Mouse (Mus musculus) spleen, embryonic (tissue): ENCODE measurements around the gene Pgm2l1.

ENCODE experiments used
- CTCF ChIA-PET: fragments of 350-600 bp; sonication (Branson Sonifier 250); formaldehyde crosslinking; loops from one replicate; lab custom pipeline; 2022; lab: Charles Lee

Gene Pgm2l1

DNA sequence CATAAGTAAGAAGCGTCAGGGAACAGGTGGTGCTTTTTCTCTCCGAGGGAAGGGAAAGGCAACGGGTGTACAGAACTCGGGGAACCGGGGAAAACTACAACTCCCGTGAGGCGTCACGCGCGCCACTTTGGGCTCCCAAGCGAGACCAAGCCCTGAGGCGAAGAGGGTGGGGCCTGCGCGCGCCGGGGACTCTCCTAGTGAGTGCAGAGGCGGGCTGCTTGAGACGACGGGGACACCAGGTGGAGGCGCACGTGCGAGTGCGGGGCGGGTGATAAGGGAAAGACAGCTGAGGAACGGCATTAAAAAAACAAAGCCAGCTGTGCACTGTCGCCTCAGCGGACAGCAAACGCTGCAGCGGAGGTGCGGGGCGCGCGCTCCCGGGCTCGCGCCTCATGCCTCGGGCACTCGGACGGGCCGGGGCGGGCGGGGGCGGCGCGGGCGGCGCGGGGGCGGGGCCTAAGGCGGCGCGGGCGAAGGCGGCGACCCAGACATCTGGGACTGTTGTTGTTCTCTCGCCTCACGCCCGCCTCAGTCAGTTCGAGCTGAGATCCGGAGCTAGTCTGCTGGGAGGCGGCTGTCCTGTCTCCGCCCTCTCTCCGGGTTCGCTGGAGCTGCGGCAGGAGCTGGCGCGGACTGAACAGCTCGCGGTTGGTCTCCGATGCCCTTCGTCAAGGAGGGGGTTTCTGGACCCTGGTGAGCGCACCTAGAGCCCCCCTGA is at the start of gene Pgm2l1:
Pgm2l1 (plus strand) TSS at position 237 of the 718 bp plus-strand sequence.
- CTCF ChIA-PET = interaction anchor here (0.5 kb wide), 1 partner anchor 532 kb away, joined by 4 read pairs; no protein-coding TSS in a partner anchor

DNA sequence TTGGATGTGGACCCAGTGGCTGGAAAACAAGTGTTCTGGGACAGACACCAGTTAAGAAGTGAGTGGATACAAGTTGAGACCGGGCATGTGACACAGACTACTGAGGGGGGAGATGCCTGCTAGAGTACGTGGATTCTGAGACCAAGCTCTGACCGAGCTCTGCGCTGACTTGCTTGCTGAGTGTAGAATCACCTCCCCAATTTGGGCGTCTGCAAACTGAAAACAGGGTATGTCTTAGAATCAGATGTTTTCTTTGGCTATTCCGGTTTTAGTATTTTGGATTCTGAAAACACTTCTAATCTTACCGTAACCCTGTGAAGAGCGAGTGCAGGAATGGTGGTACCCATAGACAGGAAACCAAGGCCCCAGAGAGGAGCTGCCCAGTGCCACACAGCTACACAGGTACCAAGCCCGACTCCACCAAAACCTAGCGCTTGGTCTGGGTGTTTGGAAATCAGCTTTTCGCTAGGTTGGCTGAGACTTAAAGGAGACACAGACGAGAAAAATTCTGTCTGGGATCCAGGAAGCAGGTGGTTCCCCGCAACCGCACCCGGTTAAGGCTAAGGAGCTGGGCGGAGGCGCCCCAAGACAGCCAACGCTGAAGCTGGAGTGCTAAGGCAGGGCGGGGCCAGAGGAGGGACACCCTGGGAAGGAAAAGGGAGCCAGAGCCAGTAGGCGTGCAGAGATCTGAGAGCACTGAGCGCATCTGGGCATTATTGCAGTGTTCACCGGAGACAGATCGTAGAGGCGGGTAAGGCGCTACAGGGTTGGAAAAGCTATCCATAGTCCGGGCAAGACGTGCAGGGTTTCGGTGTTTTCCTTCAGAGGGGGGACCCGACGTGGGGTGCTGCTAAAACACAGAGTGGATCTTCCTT is 48.9 kb upstream of the Pgm2l1 start:
- CTCF ChIA-PET = no interaction called here

DNA sequence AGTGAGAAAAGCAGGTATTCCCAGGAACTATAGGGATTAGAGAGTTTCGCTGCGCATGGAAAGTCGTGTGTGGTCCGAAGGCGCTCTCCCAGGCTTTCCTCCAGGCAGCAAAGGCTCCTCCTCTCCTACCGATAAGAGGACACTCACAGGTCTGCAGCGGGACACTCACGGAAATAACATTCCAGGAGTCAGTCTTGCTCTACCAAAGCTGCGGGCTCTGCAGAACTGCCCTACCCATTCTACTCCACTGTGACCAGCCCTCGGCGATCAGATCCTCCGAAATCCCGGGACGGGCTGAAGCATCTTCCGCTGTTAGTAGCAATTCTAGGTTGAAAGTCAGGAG is 48.3 kb upstream of the Pgm2l1 start:
- CTCF ChIA-PET = no interaction called here

DNA sequence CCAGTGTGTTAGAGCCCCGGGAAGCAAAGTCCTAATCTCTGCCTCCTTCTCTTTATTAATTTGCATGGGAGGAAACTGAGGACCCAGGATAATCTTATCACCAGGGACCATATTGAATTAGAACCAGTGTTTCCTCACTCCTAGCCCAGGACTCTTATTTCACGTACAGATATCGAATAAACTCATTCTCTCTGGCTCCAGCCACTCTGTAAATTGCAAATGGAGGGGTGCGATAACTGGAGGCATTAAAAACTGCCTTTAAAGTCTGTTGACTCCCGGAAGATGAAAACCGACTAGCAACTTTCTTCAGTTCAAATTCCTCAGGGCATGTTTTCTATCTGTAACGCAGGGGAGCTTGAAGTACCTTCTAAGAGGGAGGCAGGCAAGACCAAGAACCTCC is 47.8 kb upstream of the Pgm2l1 start:
- CTCF ChIA-PET = no interaction called here

DNA sequence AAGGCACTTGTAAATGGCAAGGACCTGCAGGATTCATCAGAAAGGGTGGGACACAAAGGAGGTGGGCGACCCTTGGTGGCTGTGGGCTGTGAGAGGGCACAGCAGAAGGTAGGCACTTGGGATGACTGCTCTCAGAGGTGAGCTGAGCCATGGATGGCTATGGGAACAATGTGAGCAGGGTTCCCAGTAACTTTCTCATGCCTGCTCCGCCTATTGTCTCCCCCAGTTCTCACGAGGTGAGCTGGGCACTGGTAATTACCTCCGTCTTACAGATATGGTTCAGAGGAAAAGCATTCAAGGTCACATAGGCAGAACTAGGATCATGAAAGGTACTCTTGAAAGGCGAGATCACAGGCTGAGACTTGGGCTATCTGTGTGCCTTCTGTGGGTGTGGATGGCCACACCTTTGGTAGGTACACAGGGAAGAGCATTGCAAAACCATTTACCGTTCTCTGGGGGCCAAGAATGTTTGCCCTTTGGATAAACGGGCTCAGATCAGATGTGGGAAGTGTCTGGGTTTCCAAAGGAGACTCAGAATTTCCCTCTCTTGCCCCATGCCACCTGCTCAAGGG is 47.3 kb upstream of the Pgm2l1 start:
- CTCF ChIA-PET = no interaction called here

DNA sequence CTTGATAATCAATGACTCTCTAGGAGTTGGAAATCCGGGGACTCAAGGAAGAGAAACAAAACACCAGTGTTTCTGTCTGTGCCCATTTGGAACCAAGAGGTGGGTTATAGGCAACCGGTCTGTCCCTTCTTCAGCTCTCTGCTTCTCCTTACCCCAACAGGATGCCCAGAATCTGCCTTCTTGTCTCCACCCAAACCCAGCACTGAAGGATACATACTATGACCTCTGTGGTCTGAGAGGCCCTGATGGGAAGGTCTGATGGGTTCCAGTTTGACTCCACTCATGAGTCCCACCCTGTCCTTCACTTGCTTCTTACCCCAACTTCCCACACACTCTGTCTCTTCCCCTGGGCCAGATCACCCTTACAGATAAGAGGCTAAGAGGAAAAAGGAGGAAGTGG is 46.0 kb upstream of the Pgm2l1 start:
- CTCF ChIA-PET = no interaction called here

DNA sequence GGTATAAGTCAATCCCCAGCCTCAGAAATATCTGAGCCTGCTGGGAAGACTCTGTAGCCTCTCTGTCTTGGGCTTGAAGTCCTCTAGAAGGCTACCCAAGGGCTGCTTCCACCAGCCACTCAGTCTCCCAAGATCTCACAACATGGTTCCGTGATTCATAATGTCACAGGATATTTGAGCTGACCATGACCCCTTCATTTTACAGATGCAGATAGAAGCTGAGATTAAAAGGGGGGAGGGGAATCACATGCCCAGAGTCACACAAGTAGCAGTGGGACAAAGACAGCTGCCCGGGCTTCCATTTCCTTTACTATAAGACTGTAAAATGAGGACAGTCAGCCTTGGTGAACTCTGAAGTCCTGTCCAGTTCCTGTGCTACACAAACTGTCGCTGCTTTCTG is 45.6 kb upstream of the Pgm2l1 start:
- CTCF ChIA-PET = no interaction called here

DNA sequence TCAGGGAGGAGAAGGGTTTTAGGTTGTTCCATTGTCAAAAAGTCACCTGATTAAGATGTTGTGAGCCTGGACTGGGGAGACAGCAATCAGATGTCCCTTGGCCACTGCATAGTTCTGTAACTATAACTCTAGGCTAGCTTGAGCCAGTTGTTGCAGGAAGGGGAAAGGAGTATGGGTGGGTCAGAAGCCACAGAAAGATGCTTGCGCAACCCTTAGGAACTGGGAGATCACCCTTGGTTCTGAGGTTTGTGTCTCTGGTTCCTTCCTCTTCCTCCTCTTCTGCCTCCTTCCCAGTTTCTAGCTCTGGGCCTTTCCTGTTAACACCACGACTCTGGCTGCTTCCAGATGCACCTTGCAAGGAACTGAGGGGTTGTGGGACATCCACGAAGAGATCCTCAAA is 44.8 kb upstream of the Pgm2l1 start:
- CTCF ChIA-PET = no interaction called here

DNA sequence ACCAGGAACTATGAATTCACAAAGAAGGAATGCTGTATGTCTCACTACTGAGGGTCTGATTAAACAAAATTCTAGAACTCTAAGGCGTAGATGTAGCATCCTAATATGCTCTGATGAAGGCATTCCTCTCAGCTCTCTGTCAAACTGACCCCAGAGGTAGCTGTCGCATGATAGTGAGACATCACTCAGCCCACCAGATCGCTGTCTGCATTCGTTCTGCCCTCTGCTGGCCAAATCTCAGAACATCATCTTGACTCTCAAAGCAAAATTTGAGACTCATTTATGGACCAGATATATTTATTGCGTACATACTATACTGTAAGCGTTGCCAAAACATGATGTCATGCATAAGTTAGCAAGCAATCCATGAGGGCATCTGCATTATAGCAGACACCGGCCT is 39.6 kb upstream of the Pgm2l1 start:
- CTCF ChIA-PET = interaction anchor here (0.5 kb wide), 1 partner anchor 23 kb away, joined by 3 read pairs; no protein-coding TSS in a partner anchor

DNA sequence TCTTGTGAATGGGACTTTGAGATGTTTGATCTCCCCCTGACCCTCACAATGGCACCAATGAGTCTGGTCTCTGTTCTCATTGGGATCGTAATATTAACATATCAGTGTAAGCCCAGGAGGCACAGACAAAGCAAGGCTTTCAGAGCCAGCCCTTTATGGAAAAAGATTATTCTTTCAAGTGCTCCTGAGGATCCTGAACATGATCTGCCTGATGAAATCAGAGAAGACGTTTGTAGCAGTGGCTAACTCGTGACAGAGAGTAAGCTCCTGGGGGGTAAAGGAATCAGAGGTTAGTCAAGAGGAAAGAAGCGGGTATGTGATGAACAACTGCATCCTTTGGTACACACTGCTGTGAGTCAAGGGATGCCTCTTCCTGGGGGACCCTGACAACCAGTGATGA is 37.0 kb upstream of the Pgm2l1 start:
- CTCF ChIA-PET = interaction anchor here (0.6 kb wide), 1 partner anchor 19 kb away, joined by 3 read pairs; no protein-coding TSS in a partner anchor

DNA sequence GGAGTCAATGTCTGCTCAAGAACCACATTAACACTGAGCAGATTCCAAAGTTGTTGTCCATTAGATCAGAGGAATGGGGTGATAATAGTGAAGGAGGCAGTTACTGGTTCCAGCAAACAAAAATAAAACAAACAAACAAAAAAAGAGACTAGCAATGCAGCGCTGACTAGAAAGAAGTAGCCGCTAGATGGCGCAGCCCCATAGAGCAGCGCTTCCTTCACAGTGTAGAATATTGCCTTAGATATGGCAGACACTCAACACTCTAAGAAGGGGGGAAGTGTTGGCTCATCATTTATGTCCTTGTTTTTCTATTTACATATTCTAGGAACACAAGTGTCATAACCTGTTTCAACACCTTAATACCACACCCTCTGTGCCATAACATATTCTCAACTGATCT is 36.4 kb upstream of the Pgm2l1 start:
- CTCF ChIA-PET = no interaction called here

DNA sequence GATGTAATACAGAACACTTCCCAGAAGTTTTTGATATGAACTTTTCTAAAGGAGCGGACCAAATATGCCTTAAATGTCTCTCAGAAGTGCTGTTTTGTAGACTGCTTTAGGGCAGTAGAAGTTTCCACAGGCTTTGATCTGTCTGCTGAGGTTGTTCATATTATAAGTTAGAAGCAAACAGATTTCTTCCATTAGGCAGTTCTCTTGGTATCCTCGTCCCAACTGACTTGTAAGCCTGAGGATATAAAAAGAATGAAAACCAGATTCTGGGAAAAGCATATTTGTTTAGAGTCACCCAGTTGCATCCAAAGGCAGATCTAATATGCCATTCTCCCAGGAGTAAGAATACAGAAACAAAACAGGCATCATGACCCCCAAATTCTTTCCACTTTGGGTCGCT is 26.0 kb upstream of the Pgm2l1 start:
- CTCF ChIA-PET = interaction anchor here (0.9 kb wide), 1 partner anchor 55 kb away, joined by 15 read pairs; no protein-coding TSS in a partner anchor

DNA sequence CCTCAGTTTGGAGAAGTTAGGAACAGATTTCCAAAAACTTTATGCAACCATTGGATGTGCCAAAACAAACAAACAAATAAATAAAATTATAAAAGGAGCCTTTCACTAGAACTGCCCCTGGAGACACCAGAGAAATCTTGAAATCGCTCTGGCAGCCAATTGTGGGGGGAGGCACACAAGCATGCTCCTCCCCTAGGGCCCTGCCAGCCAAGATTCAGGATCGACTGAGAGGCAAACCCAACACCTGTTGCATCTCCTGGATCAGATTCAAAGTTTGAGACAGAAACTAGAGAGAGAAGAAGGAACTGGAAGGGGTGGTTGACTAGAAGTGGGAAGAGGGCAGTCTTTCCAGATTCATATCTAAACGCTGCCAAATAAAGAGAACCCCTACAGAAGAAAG is 23.6 kb upstream of the Pgm2l1 start:
- CTCF ChIA-PET = no interaction called here

DNA sequence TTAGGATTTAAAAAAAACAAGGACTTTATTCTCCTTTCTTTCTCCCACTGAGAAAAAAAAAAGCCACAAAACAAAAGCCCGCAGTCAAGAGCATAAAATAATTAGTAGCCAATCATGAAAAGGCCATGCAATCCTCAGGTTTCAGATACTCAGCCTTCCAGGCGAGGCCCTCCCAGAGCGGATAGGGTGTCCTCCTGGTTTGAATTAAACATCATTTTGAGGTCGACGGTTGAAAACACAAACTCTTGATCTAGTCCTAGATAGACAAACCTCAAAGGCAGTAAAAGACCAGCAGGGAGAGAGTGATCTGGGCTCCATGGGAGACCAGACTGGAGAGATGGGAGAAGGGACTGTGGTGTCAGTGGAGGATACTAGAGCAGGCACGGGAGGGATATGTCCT is 22.3 kb upstream of the Pgm2l1 start:
- CTCF ChIA-PET = no interaction called here

DNA sequence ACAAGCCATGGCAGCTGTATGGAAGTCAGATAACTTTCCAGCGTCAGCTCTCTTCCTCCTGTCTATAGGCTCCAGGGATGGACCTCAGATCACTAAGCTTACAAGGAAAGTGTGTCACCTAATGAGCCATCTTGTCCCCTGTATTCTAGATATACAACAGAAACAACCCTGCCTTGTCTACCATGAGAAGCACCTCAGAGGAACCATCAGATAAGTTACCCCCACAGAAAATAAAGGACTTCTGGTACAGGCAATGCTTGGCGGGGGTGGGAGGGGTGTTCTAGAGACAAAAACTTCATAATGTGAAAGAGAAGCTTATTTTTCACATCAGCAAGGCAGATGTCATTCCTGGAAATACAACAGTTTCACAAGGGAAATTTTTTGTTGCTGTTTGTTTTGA is 21.1 kb upstream of the Pgm2l1 start:
- CTCF ChIA-PET = no interaction called here

DNA sequence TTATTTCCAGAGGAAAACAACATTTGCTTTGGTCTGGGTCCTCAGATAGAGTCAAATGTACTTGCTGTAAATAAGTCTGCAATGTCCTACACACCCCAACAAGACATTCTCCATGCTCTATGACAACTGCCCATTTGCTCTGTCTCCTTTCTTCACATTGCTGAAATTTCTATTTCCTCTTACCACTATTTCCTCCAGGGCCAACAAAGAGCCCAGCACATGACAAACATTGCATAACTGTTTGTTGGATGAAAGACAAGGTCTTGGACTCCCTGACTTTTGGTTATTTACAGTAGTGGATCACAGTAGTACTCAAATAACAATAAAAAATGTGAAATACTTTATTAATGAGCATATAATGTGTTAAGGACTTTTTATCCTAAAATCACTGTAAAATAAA is 19.3 kb upstream of the Pgm2l1 start:
- CTCF ChIA-PET = no interaction called here

DNA sequence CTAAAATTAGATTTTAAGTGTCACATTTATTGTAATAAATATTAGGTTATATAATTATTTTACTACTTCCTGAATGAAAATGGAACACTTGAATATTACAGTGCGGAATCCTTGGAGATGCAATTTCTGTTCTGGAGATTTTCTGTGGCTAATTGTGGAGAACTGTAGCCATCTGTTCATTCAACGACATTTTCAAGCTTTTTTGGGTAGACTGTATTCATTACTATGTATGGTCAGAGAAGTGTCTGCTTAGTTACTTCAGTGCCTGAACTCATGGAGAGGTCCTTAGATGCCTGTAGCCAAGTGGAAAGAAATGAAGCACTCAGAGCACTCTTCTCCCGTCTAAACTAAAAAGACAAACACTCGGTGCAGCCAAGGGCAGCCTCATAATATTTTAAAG is 12.9 kb upstream of the Pgm2l1 start:
- CTCF ChIA-PET = no interaction called here

DNA sequence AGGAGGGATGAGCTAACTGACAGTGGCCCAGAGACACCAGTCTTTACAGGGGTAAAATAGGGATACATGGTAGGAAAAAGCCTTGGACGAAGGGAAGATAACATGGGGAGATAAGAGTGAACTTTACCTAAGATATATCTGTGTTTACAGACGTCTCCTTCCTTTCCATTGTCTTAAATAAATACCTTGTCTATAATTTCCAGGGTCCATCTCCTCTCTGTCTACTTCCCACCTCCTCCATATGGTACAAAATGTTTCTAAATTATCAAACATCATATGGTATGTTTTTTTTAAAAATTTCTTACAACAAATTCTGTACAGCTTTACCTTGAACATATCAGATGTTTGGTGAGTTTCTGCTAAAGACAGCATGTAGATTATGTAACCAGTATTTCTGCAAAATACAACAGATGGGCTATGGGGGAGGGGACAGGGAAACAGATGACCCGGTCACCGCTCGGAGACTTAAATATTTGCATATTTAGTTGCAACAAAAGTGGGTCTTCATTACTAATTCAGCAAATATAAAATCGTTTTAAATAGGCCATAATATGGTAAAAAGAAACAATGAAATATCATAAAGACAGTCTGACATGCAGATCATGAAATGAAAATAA is 12.0 kb upstream of the Pgm2l1 start:
- CTCF ChIA-PET = no interaction called here

DNA sequence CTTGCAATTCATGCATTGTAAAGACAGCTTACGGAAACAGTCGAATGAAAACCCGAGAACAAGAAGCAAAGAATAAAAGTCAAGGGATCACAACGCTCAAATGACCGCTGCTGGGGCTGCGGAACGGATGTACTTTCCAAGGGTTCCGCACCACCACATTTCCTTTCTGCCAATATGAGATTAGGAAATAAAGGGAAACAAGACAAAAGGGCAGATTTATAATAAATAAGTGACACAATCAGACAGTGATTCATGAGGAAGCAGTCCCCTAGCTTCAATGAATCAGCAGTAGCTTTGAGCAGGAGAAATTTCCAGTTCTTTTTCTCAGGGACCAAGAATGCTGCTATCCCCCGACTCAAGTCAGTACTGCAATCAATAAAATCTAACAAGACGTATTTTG is 11.2 kb upstream of the Pgm2l1 start:
- CTCF ChIA-PET = no interaction called here

DNA sequence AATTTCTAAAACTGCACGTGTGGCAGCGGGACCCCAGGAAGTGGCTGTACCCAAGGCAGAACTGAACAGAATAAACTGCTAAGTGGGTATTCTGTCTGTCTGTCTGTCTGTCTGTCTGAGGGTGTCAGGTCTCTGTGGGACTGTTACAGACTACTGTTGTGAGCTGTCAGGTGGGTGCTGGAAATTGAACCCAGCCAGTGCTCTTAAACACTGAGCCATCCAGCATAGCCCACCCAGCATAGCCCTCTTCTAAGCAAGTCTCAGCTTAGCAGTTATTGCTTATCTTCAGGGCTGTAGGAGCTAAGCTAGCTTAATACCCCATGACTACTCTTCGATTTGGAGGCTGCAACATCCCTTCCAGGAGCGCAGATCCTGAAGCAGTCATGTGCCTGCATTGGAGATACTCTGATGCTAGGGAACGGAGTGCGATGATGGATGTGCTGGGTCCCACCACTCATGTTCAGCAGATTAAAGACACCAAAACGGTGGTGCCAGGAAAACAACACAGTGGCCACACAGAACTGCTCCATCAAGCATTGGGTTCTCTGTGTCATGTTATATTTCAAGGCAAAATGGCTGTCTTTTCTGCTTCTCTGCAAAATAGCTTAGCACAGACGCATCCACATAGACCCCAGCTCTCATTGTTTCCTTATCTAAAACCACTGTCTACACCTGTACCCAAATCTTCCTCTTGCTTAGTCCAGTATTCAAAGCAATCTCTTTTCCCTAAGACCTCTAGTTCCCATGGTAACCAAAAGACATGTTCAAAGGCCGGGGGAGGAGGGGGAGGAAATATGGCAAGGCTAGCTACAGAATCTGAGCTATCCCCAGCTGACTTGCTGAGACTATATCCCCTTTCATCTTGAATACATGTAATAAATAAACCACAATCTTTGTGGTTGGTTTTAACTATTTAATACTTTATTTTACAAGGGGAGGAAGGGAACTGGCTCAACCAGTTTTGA is 10.3 kb upstream of the Pgm2l1 start:
- CTCF ChIA-PET = no interaction called here
